Mouse (Mus musculus) left cerebral cortex, postnatal 25 days (tissue): ENCODE measurements at regions not wholly inside any gene's neighbourhood (a gene's known extent, or its start where the extent isn't known, plus 50 kb on each side); places are given as distances from the start of the nearest gene placed in this dataset.

Experiments
- DNase-seq, 2 experiments: peaks; one replicate each; pipeline ENCODE4 v3.0.0; 2022; ENCODE audit warnings: low spot score in 2 of 2, mixed read lengths in 1 of 2
- intact Hi-C: fragments of 180-260 bp; cut with DNase I; formaldehyde crosslinking; loops from one replicate; pipeline ENCODE4 v1.15.1; 2025

DNA sequence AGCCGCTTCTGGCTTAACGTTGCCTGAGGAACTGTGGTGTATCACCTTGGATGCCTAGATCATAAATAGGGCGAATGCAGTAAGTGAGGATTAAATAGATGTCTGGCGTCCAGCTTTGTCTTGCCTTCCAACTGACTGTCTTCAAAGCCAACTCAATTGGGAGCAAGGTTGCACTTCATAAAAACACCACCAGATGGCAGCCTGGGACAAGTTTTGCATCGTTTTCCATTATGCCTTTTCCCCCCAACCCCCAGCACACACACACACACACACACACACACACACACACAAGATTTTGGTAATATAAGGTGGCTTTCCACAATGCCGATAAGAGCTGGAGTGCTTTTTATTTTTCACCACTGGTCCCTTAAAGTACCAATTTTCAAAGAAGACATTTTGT, 209.3 kb downstream of the Mtrr start:
- DNase-seq = peak in 1 of 2 experiments; percentile 2
- intact Hi-C loops = loop anchor here (10.0 kb wide), 1 partner anchor 58 kb away; no protein-coding TSS in a partner anchor
